Mouse (Mus musculus) leukemia stem cell, adult 10-12 weeks (primary cell): ENCODE measurements around the gene Gemin7. TPM values are rescaled to one million over a fixed set of nuclear protein-coding genes. Genes with fewer than 3 reads are reported as not detected.

Source experiments
- polyA plus RNA-seq: library from polyadenylated mRNA; stranded (reverse); fragments of >175 nt; gene quantifications from 2 replicates; pipeline ENCODE4 v1.2.3, GENCODE M21; 2012; ENCODE audit warnings: low replicate concordance

Gene Gemin7
- polyA plus RNA-seq = 22.7 and 43.0 TPM in 2 replicates

DNA sequence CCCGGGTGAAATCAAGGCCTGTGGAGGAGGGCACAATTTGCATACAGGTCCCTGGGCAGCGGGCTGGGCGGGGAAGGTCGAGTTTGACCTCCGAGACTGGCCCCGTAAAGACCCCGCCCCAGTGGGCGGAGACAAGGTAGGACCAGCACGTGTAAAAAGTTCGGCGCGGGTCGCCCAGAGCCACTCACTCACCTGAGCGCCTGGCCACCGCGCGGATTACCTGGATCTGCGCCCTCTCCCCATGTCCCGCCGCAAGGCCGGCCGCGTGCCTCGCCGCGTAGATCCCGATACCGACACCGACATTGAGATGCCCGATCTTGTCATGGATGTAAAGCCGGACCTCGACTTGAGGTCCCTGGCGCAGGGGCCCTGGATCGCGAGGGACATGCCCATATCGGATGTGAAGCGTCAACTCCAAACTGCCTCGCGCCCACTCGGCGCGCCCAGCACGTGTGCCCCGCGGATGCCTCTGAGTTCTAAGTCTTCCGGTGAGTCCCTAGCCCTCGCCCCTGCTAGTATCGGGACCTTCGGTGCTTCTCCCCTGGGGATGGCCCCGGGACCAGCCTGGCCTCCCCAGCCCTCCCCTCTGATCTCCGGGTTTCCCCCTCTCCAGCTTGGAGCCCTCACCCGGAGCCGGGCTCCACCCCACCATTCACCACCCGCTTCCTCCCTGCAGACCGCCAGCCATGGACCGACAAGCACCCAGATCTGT, at the start of gene Gemin7, which contains the start of gene Zfp296:
Gemin7 (minus strand) TSS at position 455 of the 712 bp plus-strand sequence.
Zfp296 (plus strand) TSS at position 147 of the 712 bp plus-strand sequence.

DNA sequence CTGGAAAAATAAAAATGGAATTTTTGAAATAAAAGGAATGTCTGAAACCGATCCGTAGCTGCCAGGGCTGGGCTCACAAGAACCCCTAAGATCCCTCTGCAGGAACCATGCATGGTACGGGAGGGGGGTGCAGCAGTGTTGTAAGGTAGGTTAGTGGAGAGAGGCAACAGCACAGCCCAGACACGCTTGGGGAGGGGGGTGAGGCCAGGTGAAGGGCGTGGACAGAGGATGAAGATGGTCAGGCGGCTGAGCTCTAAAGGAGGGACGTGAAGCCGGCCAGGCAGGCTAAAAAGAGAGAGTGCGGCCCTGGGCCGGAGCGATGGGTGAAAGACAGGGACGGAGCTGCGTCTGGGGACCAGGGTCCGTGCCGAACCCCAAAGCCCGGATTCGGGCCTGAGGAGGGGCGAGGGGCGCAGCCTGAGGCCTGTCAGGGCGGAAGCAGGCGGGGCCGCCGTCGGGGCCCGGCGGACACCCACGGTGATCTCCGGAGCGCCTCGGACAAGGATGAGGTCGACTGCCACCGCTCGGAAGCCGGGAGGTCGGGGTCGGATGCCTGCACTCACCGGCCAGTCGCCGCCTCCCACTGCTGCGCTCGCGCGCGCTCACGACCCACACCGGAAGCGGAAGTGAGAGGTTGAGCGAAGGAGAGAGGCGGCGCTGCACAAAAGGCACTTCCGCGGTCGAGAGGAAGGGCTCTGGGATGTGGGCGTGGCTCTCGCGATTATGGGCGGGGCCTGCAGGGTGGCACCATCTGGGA, 26.6 kb upstream of the Gemin7 start, which contains the start of gene Clasrp:
Clasrp (minus strand) TSS at position 638 of the 757 bp plus-strand sequence.

DNA sequence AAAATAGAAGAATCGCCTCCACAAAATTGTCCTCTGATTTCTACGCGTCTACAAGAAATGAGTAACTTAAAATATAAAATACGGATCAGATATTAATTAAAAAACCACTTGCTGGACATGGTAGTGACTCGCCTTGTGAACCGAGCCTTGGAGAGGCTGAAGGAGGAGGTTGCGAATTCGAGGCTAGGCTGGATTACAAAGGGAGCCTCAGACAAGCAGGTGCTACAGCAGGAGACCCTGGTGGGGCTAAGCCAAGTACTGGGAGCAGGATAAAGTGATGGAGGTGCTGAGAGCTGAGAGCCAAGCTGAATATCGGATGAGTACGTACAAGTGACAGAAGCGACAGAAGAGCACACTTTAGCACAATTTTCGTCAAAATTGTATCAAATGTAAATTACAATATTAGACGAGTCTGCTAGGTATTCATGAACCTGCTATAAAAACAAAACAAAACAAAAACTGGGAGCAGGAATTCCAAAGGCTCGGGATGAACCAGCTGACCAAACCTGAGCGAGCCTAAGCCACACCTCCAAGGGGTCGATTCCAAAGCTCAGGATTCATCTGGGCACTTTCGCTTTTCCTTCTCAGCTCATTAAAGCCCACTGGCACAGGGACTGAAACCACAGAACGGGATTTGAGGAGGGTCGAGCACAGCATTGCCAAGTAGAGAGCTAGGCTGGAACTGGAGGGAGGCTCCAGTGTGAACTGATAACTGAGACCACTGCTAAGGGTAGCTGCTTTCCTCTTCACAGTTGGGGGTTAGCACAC, 14.6 kb downstream of the Gemin7 start, which contains the start of gene Ppp1r37:
Ppp1r37 (minus strand) TSS at position 434 of the 768 bp plus-strand sequence.

DNA sequence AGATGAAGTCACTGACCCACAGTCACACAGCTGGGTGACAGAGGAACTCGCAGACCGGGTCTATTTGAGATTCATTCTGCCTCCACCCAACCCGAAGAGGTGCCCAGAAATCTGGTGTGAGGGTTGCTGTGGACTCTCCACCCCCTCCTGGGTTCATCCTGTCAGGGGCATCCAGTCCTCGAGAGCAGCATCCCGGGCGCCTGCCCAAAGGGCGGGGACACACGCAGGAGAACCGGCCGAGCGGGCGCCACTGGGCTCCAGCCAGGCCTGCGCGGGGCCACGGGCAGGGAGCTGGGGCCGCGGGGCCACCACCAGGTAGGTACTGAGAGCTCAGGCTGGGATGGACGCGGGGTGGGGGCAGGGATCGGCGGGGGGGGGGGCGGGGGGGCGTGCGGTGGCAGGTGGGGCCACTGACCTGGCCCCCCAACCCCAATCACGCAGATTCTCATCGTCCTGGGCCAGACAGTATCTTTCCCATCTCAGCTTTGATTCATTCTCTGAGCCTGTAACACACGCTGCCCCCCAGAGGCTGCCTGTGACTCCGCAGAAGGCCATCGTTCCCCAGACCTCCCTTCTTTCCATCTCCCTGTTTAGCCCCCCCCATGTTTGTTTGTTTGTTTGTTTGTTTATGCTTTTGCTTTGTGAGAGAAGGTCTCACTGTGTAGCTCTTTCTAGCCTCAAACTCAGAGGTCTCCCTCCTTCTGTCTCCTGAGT, 59.6 kb downstream of the Gemin7 start, which contains the start of gene Nkpd1:
Nkpd1 (plus strand) TSS at position 187 of the 714 bp plus-strand sequence.

Other genes starting within 250 kb of the Gemin7 start
- gene Ercc1, start 232.8 kb downstream of the Gemin7 start, polyA plus RNA-seq = 21.3 and 28.9 TPM in 2 replicates
- gene Cd3eap, start 218.1 kb downstream of the Gemin7 start, polyA plus RNA-seq = 35.9 and 52.0 TPM in 2 replicates
- gene Ppp1r13l, start 217.8 kb downstream of the Gemin7 start, polyA plus RNA-seq = 19.1 and 23.9 TPM in 2 replicates
- 43.1 and 62.1 TPM in 2 replicates for gene Ercc2, start 195.6 kb downstream of the Gemin7 start, polyA plus RNA-seq
- gene Klc3, start 173.5 kb downstream of the Gemin7 start, polyA plus RNA-seq = 1.8 and 4.2 TPM in 2 replicates
- 0.33 and 0.72 TPM in 2 replicates for gene Ckm, start 172.8 kb downstream of the Gemin7 start, polyA plus RNA-seq
- gene Mark4, start 118.8 kb downstream of the Gemin7 start, polyA plus RNA-seq = 18.3 and 53.5 TPM in 2 replicates
- 0.96 and 3.4 TPM in 2 replicates for gene Exoc3l2, start 114.3 kb downstream of the Gemin7 start, polyA plus RNA-seq
- gene Bloc1s3, start 69.2 kb downstream of the Gemin7 start, polyA plus RNA-seq = 5.1 and 6.1 TPM in 2 replicates
- gene Trappc6a, start 69.2 kb downstream of the Gemin7 start, polyA plus RNA-seq = 53.1 and 54.0 TPM in 2 replicates
- gene Nkpd1, start 59.8 kb downstream of the Gemin7 start, polyA plus RNA-seq = 0.13 and 0.14 TPM in 2 replicates
- 143 and 152 TPM in 2 replicates for gene Ppp1r37, start 14.5 kb downstream of the Gemin7 start, polyA plus RNA-seq
- gene Zfp296, start 308 bp downstream of the Gemin7 start, polyA plus RNA-seq = 10.0 and 11.1 TPM in 2 replicates
- gene Clasrp, start 26.9 kb upstream of the Gemin7 start, polyA plus RNA-seq = 117 and 363 TPM in 2 replicates
- 13.7 and 26.5 TPM in 2 replicates for gene Relb, start 51.8 kb upstream of the Gemin7 start, polyA plus RNA-seq
- gene Clptm1, start 87.4 kb upstream of the Gemin7 start, polyA plus RNA-seq = 187 and 280 TPM in 2 replicates
- not detected in 2 replicates for gene Apoc2, start 100.3 kb upstream of the Gemin7 start, polyA plus RNA-seq
- gene Gm44805, start 103.8 kb upstream of the Gemin7 start, polyA plus RNA-seq = not detected in 2 replicates
- gene Apoc4, start 103.9 kb upstream of the Gemin7 start, polyA plus RNA-seq = not detected in 2 replicates
- 0.99 TPM in 1 of 2 replicates, not detected in the other for gene Apoc1, start 115.1 kb upstream of the Gemin7 start, polyA plus RNA-seq
- 178 and 422 TPM in 2 replicates for gene Apoe, start 121.6 kb upstream of the Gemin7 start, polyA plus RNA-seq
- 213 and 277 TPM in 2 replicates for gene Tomm40, start 137.8 kb upstream of the Gemin7 start, polyA plus RNA-seq
- 4.9 and 6.0 TPM in 2 replicates for gene Nectin2, start 172.9 kb upstream of the Gemin7 start, polyA plus RNA-seq
- gene Bcam, start 193.4 kb upstream of the Gemin7 start, polyA plus RNA-seq = 6.0 and 6.9 TPM in 2 replicates
- 0.51 TPM in 1 of 2 replicates, not detected in the other for gene Cblc, start 219.2 kb upstream of the Gemin7 start, polyA plus RNA-seq
- gene Bcl3, start 245.2 kb upstream of the Gemin7 start, polyA plus RNA-seq = 67.9 and 83.4 TPM in 2 replicates